Mouse (Mus musculus) hematopoietic stem cell, adult 5-6 weeks (primary cell): ENCODE results near the gene Snx30. TPM values are rescaled to one million over a fixed set of nuclear protein-coding genes. Genes with fewer than 3 reads are reported as not detected.

Source experiments
- ATAC-seq, 2 experiments: fragments of 125-278 bp in 1 of 2; replicated peaks in 1 of 2; 2 replicates each; pipeline ENCODE4 v1.8.0; 2016 to 2017; ENCODE audit warnings: inconsistent platforms in 2 of 2, mild to moderate bottlenecking in 2 of 2, moderate number of reproducible peaks in 2 of 2, low read depth in 1 of 2, moderate TSS enrichment in 1 of 2; ENCODE audit not compliant: low FRiP score in 2 of 2, poor library complexity in 2 of 2, severe bottlenecking in 2 of 2, insufficient read depth in 1 of 2, low TSS enrichment in 1 of 2
- total RNA-seq: library from RNA; stranded (forward); fragments of 172-1452, 232-1000 nt; gene quantifications from 2 replicates; pipeline ENCODE4 v1.2.3, GENCODE M21; 2017

Gene Snx30
- 42.3 and 45.7 TPM in 2 replicates for total RNA-seq

- ATAC-seq: peak; percentile 62 to 67
Measured at GRCm38 (mm10) chr4:59805181-59805967, at the start of gene Snx30. Snx30 (plus strand) TSS chr4:59805840.

- no peak for ATAC-seq
Measured at GRCm38 (mm10) chr4:59756332-59757082, 49.1 kb upstream of the Snx30 start.

- peak in 1 of 2 experiments; percentile 31; a peak in 1 of 4 replicates for ATAC-seq
Measured at GRCm38 (mm10) chr4:59757452-59758435, 47.9 kb upstream of the Snx30 start.

- no peak for ATAC-seq
Measured at GRCm38 (mm10) chr4:59760016-59760415, 45.6 kb upstream of the Snx30 start.

- peak; percentile 26 to 65; a peak in 2 of 4 replicates for ATAC-seq
Measured at GRCm38 (mm10) chr4:59760636-59761364, 44.8 kb upstream of the Snx30 start.

- ATAC-seq: no peak
Measured at GRCm38 (mm10) chr4:59761365-59761729, 44.3 kb upstream of the Snx30 start.

- no peak for ATAC-seq
Measured at GRCm38 (mm10) chr4:59764950-59765349, 40.7 kb upstream of the Snx30 start.

GRCm38 (mm10) chr4:59765385-59766005 lies 40.1 kb upstream of the Snx30 start:
- ATAC-seq: no peak

GRCm38 (mm10) chr4:59767717-59768116 lies 37.9 kb upstream of the Snx30 start:
- ATAC-seq: peak; percentile 54 to 59; a peak in 2 of 4 replicates

GRCm38 (mm10) chr4:59772171-59772879 lies 33.3 kb upstream of the Snx30 start:
- ATAC-seq: no peak

GRCm38 (mm10) chr4:59777828-59778227 lies 27.8 kb upstream of the Snx30 start:
- ATAC-seq: no peak

GRCm38 (mm10) chr4:59780568-59780967 lies 25.1 kb upstream of the Snx30 start:
- no peak for ATAC-seq

- ATAC-seq: peak; percentile 9 to 43
Measured at GRCm38 (mm10) chr4:59782853-59783684, 22.6 kb upstream of the Snx30 start.

- peak; percentile 97 to 98 for ATAC-seq
Measured at GRCm38 (mm10) chr4:59783685-59784279, 21.9 kb upstream of the Snx30 start.

- ATAC-seq: no peak
Measured at GRCm38 (mm10) chr4:59785412-59785811, 20.2 kb upstream of the Snx30 start.
